Comparison of ENCODE assay signal across 8 mouse cellular contexts in the genomic region with DNA sequence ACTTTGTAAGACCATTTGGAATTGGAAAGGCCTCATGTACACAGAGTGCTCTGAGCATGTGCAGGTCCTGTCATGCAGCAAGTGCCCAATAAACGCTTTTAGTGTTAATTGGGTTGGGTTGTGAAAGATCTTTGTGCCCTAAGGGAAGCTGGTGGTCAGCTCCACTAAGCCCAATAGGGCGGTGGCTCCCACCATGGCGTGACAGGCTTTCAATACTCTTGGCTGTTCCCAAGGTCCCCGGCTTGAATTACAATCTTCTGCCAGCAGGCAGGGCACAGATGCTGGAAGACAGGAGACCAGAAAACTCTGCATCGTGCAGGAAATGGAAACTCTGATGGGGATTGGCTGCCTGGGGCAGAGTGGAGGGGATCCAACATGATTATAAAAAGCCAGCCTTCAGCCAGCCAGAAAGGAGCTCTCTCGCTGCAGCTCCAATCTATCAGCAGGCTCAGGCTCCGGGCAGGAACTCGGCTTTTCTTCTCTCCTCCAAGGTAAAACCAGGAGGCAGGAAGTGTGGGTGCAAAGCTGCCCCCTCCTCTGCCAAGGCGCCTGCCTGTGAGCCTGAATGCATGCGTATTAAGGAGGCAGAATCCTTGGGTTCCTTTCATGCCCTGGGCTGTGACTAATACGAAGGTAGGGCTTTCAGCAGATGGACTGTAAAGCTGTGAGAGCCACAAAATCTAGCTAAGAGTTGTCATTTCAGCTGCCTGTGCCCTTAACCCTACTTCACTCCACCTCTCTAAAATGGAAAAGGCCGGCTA. TPM values are rescaled to one million over a fixed set of nuclear protein-coding genes. Genes with fewer than 3 reads are reported as not detected.
DNase-seq lines count a peak whose midpoint lies in the region; ATAC-seq and TF ChIP-seq lines count a peak whose summit lies in the region.

No protein-coding gene starts in this region.

- no peak for TF ChIP-seq CTCF in lung, embryonic 14.5 days (IDR thresholded peaks at IDR 0.05; ENCODE audit: low read depth)

- H3K9ac ChIP-seq in lung, embryonic 14.5 days: no peak overlapping the region
- H3K9ac ChIP-seq in hindbrain, embryonic 14.5 days: peak overlapping the region; percentile 8; the same call in 1 of the 2 replicates
- peak overlapping the region; percentile 34; the same call in 1 of the 2 replicates for H3K9ac ChIP-seq in neural tube, embryonic 15.5 days (replicated peaks)
- H3K9ac ChIP-seq in liver, embryonic 12.5 days: no peak overlapping the region

- H3K4me2 ChIP-seq in lung, embryonic 14.5 days: no peak overlapping the region
- H3K4me2 ChIP-seq in hindbrain, embryonic 14.5 days (replicated peaks): peak overlapping the region; percentile 23; the same call in 1 of the 2 replicates
- peak overlapping the region; percentile 39 for H3K4me2 ChIP-seq in neural tube, embryonic 15.5 days
- H3K4me2 ChIP-seq in liver, embryonic 12.5 days: no peak overlapping the region

- no peak overlapping the region for H3K4me3 ChIP-seq in lung, embryonic 14.5 days (ENCODE audit: low read depth, low read length)
- H3K4me3 ChIP-seq in hindbrain, embryonic 14.5 days (replicated peaks; ENCODE audit: low read length): no peak overlapping the region
- H3K4me3 ChIP-seq in neural tube, embryonic 15.5 days (replicated peaks): no peak overlapping the region
- H3K4me3 ChIP-seq in liver, embryonic 12.5 days: no peak overlapping the region

- no peaks in the 10 kb centered on the region for H3K9me3 ChIP-seq in lung, embryonic 14.5 days (ENCODE audit: low read depth, low read length)
- no peaks in the 10 kb centered on the region for H3K9me3 ChIP-seq in hindbrain, embryonic 14.5 days (ENCODE audit: control insufficient read depth, low read length)
- no peaks in the 10 kb centered on the region for H3K9me3 ChIP-seq in neural tube, embryonic 15.5 days (replicated peaks)
- no peaks in the 10 kb centered on the region for H3K9me3 ChIP-seq in liver, embryonic 12.5 days (replicated peaks)

- DNase-seq in lung, embryonic 14.5 days: peak; percentile 32
- DNase-seq in lung, postnatal 25 days (ENCODE audit: low spot score): no peak
- peak; percentile 62 for DNase-seq in fat pad, adult 2 months (ENCODE audit: extremely low read depth, low read depth, low spot score)
- DNase-seq in hindbrain, embryonic 14.5 days (ENCODE audit: low spot score): peak; percentile 64
- DNase-seq in layer of hippocampus, postnatal 25 days (ENCODE audit: extremely low spot score in 1 of 2, low spot score in 1 of 2): peak; percentile 36 to 42

- no peaks in the 10 kb centered on the region for H3K27me3 ChIP-seq in lung, embryonic 14.5 days (ENCODE audit: insufficient read depth, low read length)
- no peaks in the 10 kb centered on the region for H3K27me3 ChIP-seq in hindbrain, embryonic 14.5 days (ENCODE audit: control insufficient read depth, insufficient read depth, low read length)
- H3K27me3 ChIP-seq in neural tube, embryonic 15.5 days (replicated peaks): no peaks in the 10 kb centered on the region; the same call in 1 of the 2 replicates
- H3K27me3 ChIP-seq in liver, embryonic 12.5 days (replicated peaks): peaks cover 29% of the 10 kb centered on the region

- H3K27ac ChIP-seq in lung, embryonic 14.5 days (ENCODE audit: low read depth): peak overlapping the region; percentile 14; the same call in 1 of the 2 replicates
- peak overlapping the region; percentile 80 for H3K27ac ChIP-seq in hindbrain, embryonic 14.5 days
- peak overlapping the region; percentile 83 for H3K27ac ChIP-seq in neural tube, embryonic 15.5 days (replicated peaks)
- no peak overlapping the region for H3K27ac ChIP-seq in liver, embryonic 12.5 days

- ATAC-seq in lung, embryonic 14.5 days (ENCODE audit: insufficient read depth): no peak
- ATAC-seq in hindbrain, embryonic 14.5 days (ENCODE audit: low FRiP score): peak; percentile 78
- peak; percentile 79 for ATAC-seq in neural tube, embryonic 15.5 days (ENCODE audit: low FRiP score)
- ATAC-seq in megakaryocyte, adult 5-6 weeks (ENCODE audit: poor library complexity, severe bottlenecking): no peak
- no peak for ATAC-seq in liver, embryonic 12.5 days

- no peaks in the 10 kb centered on the region for H3K4me1 ChIP-seq in lung, embryonic 14.5 days (ENCODE audit: insufficient read depth)
- H3K4me1 ChIP-seq in hindbrain, embryonic 14.5 days (replicated peaks; ENCODE audit: control insufficient read depth, insufficient read depth, low read length): peaks cover 20% of the 10 kb centered on the region
- H3K4me1 ChIP-seq in neural tube, embryonic 15.5 days: peaks cover 24% of the 10 kb centered on the region; the same call in 1 of the 2 replicates
- H3K4me1 ChIP-seq in liver, embryonic 12.5 days: peaks cover 17% of the 10 kb centered on the region

- no peaks in the 10 kb centered on the region for H3K36me3 ChIP-seq in lung, embryonic 14.5 days (ENCODE audit: insufficient read depth)
- no peaks in the 10 kb centered on the region for H3K36me3 ChIP-seq in hindbrain, embryonic 14.5 days (replicated peaks; ENCODE audit: control insufficient read depth, insufficient read depth)
- no peaks in the 10 kb centered on the region for H3K36me3 ChIP-seq in neural tube, embryonic 15.5 days
- no peaks in the 10 kb centered on the region for H3K36me3 ChIP-seq in liver, embryonic 12.5 days

- 54% methylated on average over 12 of the region's 12 CpGs for WGBS in lung, embryonic 14.5 days
- 32% methylated on average over 11 of the region's 12 CpGs for WGBS in hindbrain, embryonic 14.5 days
- whole genome bisulfite sequencing in neural tube, embryonic 15.5 days: 33% methylated on average over 12 of the region's 12 CpGs
- WGBS in liver, embryonic 12.5 days (ENCODE audit: insufficient replicate concordance): 67% methylated on average over 12 of the region's 12 CpGs

RNA-seq across cellular contexts. Expression of gene Fam76a, which starts 16.0 kb away (rescaled TPM):
- polyA plus RNA-seq in lung, embryonic 14.5 days (2014; fragmentation: Nextera tagmentation; extraction: Ambion mirVana): 43.0 and 44.7 TPM in 2 replicates
- 37.7 and 39.5 TPM in 2 replicates for polyA plus RNA-seq in hindbrain, embryonic 14.5 days (2014; fragmentation: Nextera tagmentation; extraction: Ambion mirVana)
- total RNA-seq in layer of hippocampus, postnatal 25 days (2021): 10 to 100 TPM; 40.1 to 50.5 TPM
- polyA plus RNA-seq in neural tube, embryonic 15.5 days (2015; fragmentation: Nextera tagmentation; extraction: Ambion mirVana): 37.3 and 37.5 TPM in 2 replicates
- total RNA-seq in megakaryocyte, adult 5-6 weeks (2015): 21.2 and 21.5 TPM in 2 replicates
- 43.2 and 66.3 TPM in 2 replicates for total RNA-seq in megakaryocyte, adult 5-6 weeks (2017)
- polyA plus RNA-seq in liver, embryonic 12.5 days (2016; fragmentation: Nextera tagmentation; extraction: Ambion mirVana): 22.6 and 25.8 TPM in 2 replicates

RNA-seq across cellular contexts. Expression of gene Fgr, which starts 35.5 kb away (rescaled TPM):
- polyA plus RNA-seq in lung, embryonic 14.5 days (2014; fragmentation: Nextera tagmentation; extraction: Ambion mirVana): 0.46 and 0.66 TPM in 2 replicates
- polyA plus RNA-seq in hindbrain, embryonic 14.5 days (2014; fragmentation: Nextera tagmentation; extraction: Ambion mirVana): 0.14 and 0.17 TPM in 2 replicates
- under 1 TPM; 0.07 to 0.14 TPM for total RNA-seq in layer of hippocampus, postnatal 25 days (2021)
- 0.23 and 0.91 TPM in 2 replicates for polyA plus RNA-seq in neural tube, embryonic 15.5 days (2015; fragmentation: Nextera tagmentation; extraction: Ambion mirVana)
- total RNA-seq in megakaryocyte, adult 5-6 weeks (2015): 108 and 116 TPM in 2 replicates
- 111 and 112 TPM in 2 replicates for total RNA-seq in megakaryocyte, adult 5-6 weeks (2017)
- 0.60 and 0.73 TPM in 2 replicates for polyA plus RNA-seq in liver, embryonic 12.5 days (2016; fragmentation: Nextera tagmentation; extraction: Ambion mirVana)

RNA-seq across cellular contexts. Expression of gene Stx12, which starts 54.1 kb away (rescaled TPM):
- 67.4 and 68.0 TPM in 2 replicates for polyA plus RNA-seq in lung, embryonic 14.5 days (2014; fragmentation: Nextera tagmentation; extraction: Ambion mirVana)
- 165 and 181 TPM in 2 replicates for polyA plus RNA-seq in hindbrain, embryonic 14.5 days (2014; fragmentation: Nextera tagmentation; extraction: Ambion mirVana)
- 100 to 1,000 TPM in 1 of 2 experiments, 10 to 100 TPM in 1; 99.7 to 106 TPM for total RNA-seq in layer of hippocampus, postnatal 25 days (2021)
- 124 and 134 TPM in 2 replicates for polyA plus RNA-seq in neural tube, embryonic 15.5 days (2015; fragmentation: Nextera tagmentation; extraction: Ambion mirVana)
- 43.9 and 53.0 TPM in 2 replicates for total RNA-seq in megakaryocyte, adult 5-6 weeks (2015)
- 49.9 and 51.0 TPM in 2 replicates for total RNA-seq in megakaryocyte, adult 5-6 weeks (2017)
- 21.0 and 21.7 TPM in 2 replicates for polyA plus RNA-seq in liver, embryonic 12.5 days (2016; fragmentation: Nextera tagmentation; extraction: Ambion mirVana)

Comparison
In these comparisons a context has a peak if more than half of its experiments do, and no peak if none do; other contexts are left out.
1. ATAC-seq: peak in hindbrain, embryonic 14.5 days (single experiment) and neural tube, embryonic 15.5 days (single experiment); none in lung, embryonic 14.5 days (single experiment), megakaryocyte, adult 5-6 weeks (single experiment) and liver, embryonic 12.5 days (single experiment).
2. H3K4me2 ChIP-seq: peak in hindbrain, embryonic 14.5 days (single experiment) and neural tube, embryonic 15.5 days (single experiment); none in lung, embryonic 14.5 days (single experiment) and liver, embryonic 12.5 days (single experiment).
3. H3K9ac ChIP-seq: peak in hindbrain, embryonic 14.5 days (single experiment) and neural tube, embryonic 15.5 days (single experiment); none in lung, embryonic 14.5 days (single experiment) and liver, embryonic 12.5 days (single experiment).